Mouse (Mus musculus) gastrocnemius, postnatal 14 days (tissue): Measurements from ENCODE around the gene Itga6. TPM values are rescaled to one million over a fixed set of nuclear protein-coding genes. Genes with fewer than 3 reads are reported as not detected.

ENCODE experiments used
- DNase-seq: peaks from one replicate; pipeline ENCODE4 v3.0.0; 2021; ENCODE audit warnings: mixed read lengths
- intact Hi-C: fragments of 180-260 bp; cut with DNase I; formaldehyde crosslinking; loops from one replicate; pipeline ENCODE4 v1.15.1; 2025; ENCODE audit warnings: low total_unique reads
- total RNA-seq, 2 experiments: library from RNA; stranded (reverse); gene quantifications; 2 replicates each; pipeline ENCODE4 v1.2.3; 2021

The Itga6 gene
- total RNA-seq, 2 experiments from 2014 or later: 33.2 to 40.0 TPM

- intact Hi-C loops: no loop called here
These were observed 45.3 kb downstream of the Itga6 start for GRCm38 (mm10) chr2:71790752-71791151.

GRCm38 (mm10) chr2:71791203-71791602 is 45.8 kb downstream of the Itga6 start:
- no peak for DNase-seq
- intact Hi-C loops: no loop called here

More at GRCm38 (mm10) chr2:71790752-71791151, 45.3 kb downstream of the Itga6 start:
- no peak for DNase-seq

DNA sequence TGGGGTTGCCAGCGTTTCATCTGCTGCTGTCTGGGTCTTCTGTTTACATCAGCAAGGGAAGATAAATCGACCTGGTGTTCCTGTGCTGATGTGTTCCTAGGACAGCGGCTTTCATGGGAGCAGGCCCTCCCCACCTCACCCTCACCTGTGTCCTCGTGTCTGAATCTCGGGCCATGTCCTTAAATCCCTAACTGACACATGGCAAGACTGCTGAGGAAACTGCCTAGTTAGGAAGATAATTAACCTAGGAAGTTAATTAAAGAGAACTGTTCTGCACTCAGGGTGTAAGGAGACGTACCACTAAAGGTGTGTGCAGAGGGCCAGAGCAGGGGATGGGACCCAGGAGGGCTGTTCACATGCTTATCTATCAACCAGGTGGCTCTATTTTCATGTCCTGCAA is 48.7 kb downstream of the Itga6 start:
- intact Hi-C loops: no loop called here
- no peak for DNase-seq

DNA sequence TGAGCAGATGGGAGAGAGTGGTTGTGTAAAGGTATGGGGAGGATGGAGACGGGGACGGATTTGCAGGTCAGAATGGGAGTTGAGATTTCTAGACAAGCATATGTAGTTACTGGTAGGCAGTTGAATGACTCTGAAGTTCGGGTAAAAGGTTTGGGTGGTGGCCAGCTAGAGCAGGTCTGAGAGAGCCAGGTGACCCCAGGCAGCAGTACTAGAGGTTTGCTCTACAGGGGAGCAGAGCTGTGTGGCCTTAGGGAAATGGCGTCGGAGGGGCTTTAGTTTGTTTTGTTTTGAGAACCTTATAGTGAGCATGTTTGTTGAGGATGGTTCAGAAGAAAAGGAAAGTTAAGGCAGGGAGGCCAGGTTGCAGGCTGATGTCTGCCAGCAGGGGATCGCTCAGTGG is 51.4 kb downstream of the Itga6 start:
- no peak for DNase-seq
- intact Hi-C loops: no loop called here

GRCm38 (mm10) chr2:71800798-71801197 is 55.4 kb downstream of the Itga6 start:
- intact Hi-C loops: no loop called here
- no peak for DNase-seq

DNA sequence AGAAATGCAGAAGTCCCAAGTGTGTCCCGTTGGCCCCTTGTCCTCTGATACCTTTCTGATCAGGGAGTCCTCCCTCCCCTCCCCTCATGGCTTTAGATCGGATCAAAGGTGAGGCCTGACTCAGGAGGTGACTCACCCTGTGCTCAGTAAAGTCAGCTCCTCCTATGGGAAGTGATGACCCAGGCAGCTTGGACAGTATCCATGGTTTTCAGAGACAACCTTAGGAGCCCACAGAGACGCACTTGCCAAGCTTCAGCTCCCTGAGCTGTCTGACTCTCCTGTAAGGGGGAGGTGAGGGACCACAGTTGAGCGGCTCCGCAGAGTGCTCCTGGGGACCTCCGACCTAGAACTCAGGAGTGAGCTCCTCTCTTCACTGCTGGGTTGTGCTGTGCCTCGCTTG is 56.3 kb downstream of the Itga6 start:
- no peak for DNase-seq
- intact Hi-C loops: no loop called here

DNA sequence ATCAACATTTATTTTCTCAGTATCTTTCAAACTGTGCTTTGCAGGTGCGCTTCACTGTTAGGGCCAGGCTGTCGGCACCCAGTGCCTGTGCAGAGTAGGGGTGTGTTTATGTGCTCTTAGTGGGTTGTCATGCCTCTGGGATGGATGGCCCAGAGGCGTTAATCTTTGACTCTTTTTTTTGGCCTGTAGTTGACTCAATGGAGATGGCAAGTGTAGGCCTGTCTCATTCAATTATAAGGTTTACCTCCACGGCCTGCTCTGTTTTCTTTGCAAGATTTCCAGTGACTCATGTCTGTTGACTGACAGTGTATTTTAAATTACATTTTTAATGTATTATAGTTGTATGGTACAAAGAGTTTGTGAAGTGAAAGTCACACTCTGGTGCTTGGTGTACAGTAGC is 56.7 kb downstream of the Itga6 start:
- intact Hi-C loops: no loop called here
- DNase-seq: no peak

DNA sequence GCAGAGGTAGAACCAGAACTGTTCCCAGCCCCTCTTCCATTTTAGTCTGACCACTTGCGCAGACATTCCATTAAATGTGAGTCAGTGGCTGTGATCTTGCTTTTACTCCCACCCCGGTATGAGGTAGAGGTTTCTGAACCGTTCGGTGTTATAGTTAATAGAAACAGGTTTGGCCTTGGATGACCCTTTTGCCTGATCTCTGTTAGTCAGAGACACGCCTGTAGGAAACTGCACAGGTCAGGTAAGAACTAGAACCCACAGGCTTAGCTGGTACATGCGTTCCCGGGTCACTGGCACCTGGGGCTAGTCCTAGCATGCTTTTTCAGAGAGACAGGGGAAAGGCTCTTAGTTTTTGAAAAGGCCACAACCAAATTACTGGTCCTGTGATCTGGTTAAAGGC is 59.7 kb downstream of the Itga6 start:
- intact Hi-C loops: no loop called here
- no peak for DNase-seq

DNA sequence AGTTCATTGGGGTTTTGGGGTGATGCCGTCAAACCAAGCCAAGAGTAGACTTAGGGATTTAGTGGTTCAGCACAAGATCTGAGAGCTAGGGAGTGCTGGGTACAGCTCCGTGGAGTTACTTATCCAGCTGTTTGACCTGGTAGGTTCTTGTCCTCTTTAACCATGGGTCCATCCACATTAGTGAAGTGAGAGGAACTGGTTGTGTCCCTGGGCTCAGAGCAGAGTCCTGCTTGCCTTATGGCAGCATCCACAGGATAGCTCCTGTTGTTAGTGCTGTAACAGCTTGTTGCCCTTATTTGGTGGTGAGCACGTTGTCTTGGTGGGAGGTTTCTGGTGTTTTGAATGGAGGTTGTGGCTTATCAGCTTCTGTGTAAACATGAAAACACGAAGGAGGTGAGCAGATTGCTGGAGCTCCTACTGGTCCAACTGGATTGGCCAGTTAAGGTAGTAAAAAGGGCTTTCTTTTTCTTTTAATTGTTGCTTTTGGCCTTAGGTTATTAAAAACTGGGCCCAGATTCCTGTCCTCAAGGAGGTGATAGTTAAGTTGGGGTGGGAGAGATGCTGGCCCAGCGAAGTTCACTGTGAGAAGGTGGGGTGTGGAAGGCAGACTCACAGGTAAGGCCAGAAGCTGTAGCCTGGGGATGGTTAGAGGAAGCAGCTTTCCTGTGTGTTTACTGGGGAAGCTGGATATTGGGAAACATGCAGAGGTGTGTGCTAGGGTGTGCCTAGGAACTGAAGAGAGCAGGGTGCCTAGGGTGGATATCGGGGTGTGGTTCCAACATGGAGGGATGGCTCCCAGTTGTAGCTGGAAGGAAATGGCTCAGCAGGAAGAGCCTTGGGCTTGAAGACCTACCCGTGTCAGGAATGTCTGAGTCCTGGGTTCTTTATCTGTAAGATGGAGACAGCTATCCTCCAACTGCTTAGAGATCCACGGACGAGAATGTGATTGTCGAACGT is 60.5 kb downstream of the Itga6 start:
- DNase-seq: no peak
- intact Hi-C loops: no loop called here

DNA sequence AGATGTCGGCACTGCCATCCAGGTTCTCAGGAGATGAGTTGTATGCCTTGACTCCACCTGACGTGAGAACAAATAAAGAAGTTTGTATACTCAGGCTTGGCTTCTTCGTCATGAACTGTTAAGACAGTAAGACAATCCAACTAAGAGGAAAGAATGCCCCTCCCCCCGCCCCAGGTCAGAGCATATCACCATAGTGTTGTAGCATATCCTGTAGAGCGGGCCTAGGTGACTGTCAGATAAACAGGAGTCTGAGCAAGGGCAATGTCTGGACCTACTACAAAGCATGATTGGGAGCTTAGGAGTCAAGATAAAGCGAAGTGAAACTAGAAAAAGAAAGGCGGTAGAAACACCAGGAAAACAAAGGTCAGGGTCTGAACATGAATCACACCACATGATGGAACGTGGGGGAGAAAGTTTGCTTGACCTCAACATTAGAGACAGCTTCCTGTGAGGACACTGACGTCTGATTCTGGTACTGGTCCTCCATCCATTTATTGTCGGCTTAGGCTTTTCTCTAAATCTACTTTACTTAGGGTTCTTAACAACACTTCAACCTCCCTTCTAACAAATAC is 64.0 kb downstream of the Itga6 start:
- no peak for DNase-seq
- intact Hi-C loops: no loop called here

GRCm38 (mm10) chr2:71810010-71810409 is 64.6 kb downstream of the Itga6 start:
- DNase-seq: no peak
- intact Hi-C loops: no loop called here

DNA sequence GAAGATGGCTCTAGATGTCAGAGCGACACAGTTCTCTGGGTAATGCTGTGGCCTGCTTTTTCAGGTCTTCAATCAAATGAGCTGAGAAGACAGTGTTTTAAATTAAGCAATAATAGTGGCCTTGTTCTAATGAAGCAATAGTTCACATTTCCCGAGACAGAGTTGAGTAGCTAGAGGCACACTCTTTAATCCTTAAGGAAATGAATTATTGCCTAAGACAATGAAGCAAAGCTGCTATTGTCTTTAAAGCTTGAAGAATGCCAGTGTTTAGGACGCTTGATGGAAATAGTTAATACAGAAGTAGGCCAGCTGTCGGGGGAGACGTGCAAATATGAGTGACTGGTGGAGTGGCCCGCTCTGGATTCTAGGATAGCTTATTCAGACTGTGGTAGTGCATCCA is 65.5 kb downstream of the Itga6 start:
- intact Hi-C loops: no loop called here
- no peak for DNase-seq

- intact Hi-C loops: loop anchor here (2.0 kb wide), 1 partner anchor 214 kb away; no protein-coding TSS in a partner anchor
- peak; percentile 78 for DNase-seq
These were observed 67.0 kb downstream of the Itga6 start for GRCm38 (mm10) chr2:71812221-71813021.

GRCm38 (mm10) chr2:71813022-71813358 is 67.6 kb downstream of the Itga6 start:
- no peak for DNase-seq
- intact Hi-C loops: loop anchor here (2.0 kb wide), 1 partner anchor 214 kb away; no protein-coding TSS in a partner anchor

- no peak for DNase-seq
- intact Hi-C loops: loop anchor here (2.0 kb wide), 1 partner anchor 215 kb away; no protein-coding TSS in a partner anchor
These were observed 68.0 kb downstream of the Itga6 start for GRCm38 (mm10) chr2:71813371-71813770.

DNA sequence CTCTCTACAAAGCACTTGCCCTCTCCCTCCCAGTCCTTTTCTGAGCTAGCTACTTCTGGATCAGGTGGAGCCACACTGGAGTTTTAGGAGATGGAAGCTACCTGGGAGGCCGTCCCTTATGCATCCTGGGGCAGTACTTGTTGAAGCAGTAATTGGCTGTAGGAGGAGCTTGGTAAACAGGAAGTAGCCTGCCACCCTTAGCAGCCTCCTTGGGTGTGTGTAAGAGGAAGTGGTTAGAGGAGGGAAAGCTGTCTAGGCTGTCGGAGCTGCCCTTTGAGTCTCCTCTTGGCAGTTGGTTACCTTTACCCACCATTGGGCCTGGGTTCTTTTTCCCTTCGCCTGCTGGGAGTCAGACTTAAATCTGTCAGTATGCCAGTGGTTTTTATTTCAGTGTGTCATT is 68.6 kb downstream of the Itga6 start:
- intact Hi-C loops: no loop called here
- no peak for DNase-seq

DNA sequence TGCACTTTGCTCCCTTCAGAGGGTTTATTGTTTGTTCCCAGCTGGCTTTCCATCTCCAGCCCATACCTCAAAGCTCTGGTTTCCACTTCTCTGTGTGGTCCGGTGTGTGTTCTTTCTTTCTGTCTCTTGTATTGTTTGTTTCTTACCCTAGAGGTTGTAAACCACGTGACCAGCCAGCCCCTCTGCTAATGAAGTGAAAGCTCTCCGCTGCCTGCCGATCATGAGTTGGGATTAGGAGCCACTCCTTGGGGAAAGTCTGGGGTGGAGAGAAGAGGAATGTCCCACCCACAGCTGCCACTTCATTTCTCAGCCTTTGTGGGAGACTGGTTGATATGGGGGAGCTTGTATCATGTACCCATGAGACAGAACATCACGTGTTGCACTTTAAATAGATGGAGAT is 69.9 kb downstream of the Itga6 start:
- intact Hi-C loops: no loop called here
- no peak for DNase-seq

GRCm38 (mm10) chr2:71816391-71817041 is 71.1 kb downstream of the Itga6 start:
- DNase-seq: no peak

GRCm38 (mm10) chr2:71824146-71824545 is 78.7 kb downstream of the Itga6 start:
- intact Hi-C loops: no loop called here
- DNase-seq: no peak

More at GRCm38 (mm10) chr2:71816391-71817041, 71.1 kb downstream of the Itga6 start:
- intact Hi-C loops: no loop called here

GRCm38 (mm10) chr2:71827711-71828110 is 82.3 kb downstream of the Itga6 start:
- no peak for DNase-seq

More at GRCm38 (mm10) chr2:71827711-71828110, 82.3 kb downstream of the Itga6 start:
- intact Hi-C loops: no loop called here
